Mouse (Mus musculus) intestine, embryonic 14.5 days (tissue): ENCODE data around the gene Ciao2b. TPM values are rescaled to one million over a fixed set of nuclear protein-coding genes. Genes with fewer than 3 reads are reported as not detected.

Experiments
- ATAC-seq: fragments of 200-750 bp; cut with Nextera tagmentation; replicated peaks from 2 replicates; pipeline ENCODE4 v1.8.0; 2017; ENCODE audit warnings: low read depth, moderate number of reproducible peaks, moderate TSS enrichment, moderate library complexity; ENCODE audit not compliant: low FRiP score, low TSS enrichment
- DNase-seq: peaks from one replicate; pipeline ENCODE4 v3.0.0-alpha.2; 2018; ENCODE audit warnings: low spot score
- H3K27ac ChIP-seq: fragments of 300-500 bp; sonication (generic); 2 replicates; pipeline ENCODE4 v1.5.1; 2014; ENCODE audit warnings: low read depth, mild to moderate bottlenecking, control low read depth
- H3K27me3 ChIP-seq: fragments of 300-500 bp; sonication (generic); replicated peaks from 2 replicates; pipeline ENCODE4 v1.6.1; 2014; ENCODE audit warnings: low read length, control low read depth; ENCODE audit not compliant: control insufficient read depth, insufficient read depth
- H3K36me3 ChIP-seq: fragments of 300-500 bp; sonication (generic); 2 replicates; pipeline ENCODE4 v1.6.1; 2014; ENCODE audit warnings: low read length, control low read depth; ENCODE audit not compliant: control insufficient read depth, insufficient read depth
- H3K4me1 ChIP-seq: fragments of 300-500 bp; sonication (generic); replicated peaks from 2 replicates; pipeline ENCODE4 v1.6.1; 2014; ENCODE audit warnings: low read length, control low read depth, mixed read lengths; ENCODE audit not compliant: control insufficient read depth, insufficient read depth
- H3K4me2 ChIP-seq: fragments of 300-500 bp; sonication (generic); 2 replicates; pipeline ENCODE4 v1.6.1; 2014; ENCODE audit warnings: low read length
- H3K4me3 ChIP-seq: fragments of 300-500 bp; sonication (generic); 2 replicates; pipeline ENCODE4 v1.5.1; 2014; ENCODE audit warnings: low read depth, low read length, control low read depth, mixed read lengths
- H3K9ac ChIP-seq: fragments of 300-500 bp; sonication (generic); 2 replicates; pipeline ENCODE4 v1.6.1; 2014; ENCODE audit warnings: mild to moderate bottlenecking, low read length
- H3K9me3 ChIP-seq: fragments of 300-500 bp; sonication (generic); 2 replicates; pipeline ENCODE4 v1.6.1; 2016; ENCODE audit warnings: low read length, control low read depth; ENCODE audit not compliant: control insufficient read depth
- WGBS: fragments of 180-500 bp; shearing (Covaris S2); extraction: QIAGEN DNeasy Blood & Tissue Kit; methylation state at CpG from one replicate; pipeline ENCODE4 v1.1.7; 2014; 5-methylcytosine and 5-hydroxymethylcytosine counted together
- polyA plus RNA-seq: library from polyadenylated mRNA; unstranded; fragments of >200 nt; fragmentation: Nextera tagmentation; extraction: Ambion mirVana; gene quantifications from 2 replicates; pipeline ENCODE4 v1.2.1, GENCODE M21; 2014

The Ciao2b gene
- polyA plus RNA-seq, 1 experiment from 2014 or later: 92.2 TPM

GRCm38 (mm10) chr8:104595773-104596536, 45.8 kb downstream of the Ciao2b start:
- no peak for ATAC-seq
- peak; percentile 1 for DNase-seq
- Histone ChIP-seq H3K36me3 (peaks cover 27% of the 10 kb centered on the region), H3K27ac (no peak overlapping the region), H3K9ac (no peak overlapping the region), H3K4me3 (no peak overlapping the region), H3K27me3 (0 out of 2 replicates have a peak, but pooled peaks cover 5% of the 10 kb centered on the region), H3K4me2 (no peak overlapping the region), H3K4me1 (peaks cover 16% of the 10 kb centered on the region), H3K9me3 (no peaks in the 10 kb centered on the region)
- 88% methylated on average over 21 of the region's 21 CpGs for WGBS

- Histone ChIP-seq H3K4me1 (peaks cover 16% of the 10 kb centered on the region), H3K27me3 (no peaks in the 10 kb centered on the region), H3K27ac (no peak overlapping the region), H3K4me2 (no peak overlapping the region), H3K4me3 (no peak overlapping the region), H3K9ac (no peak overlapping the region), H3K36me3 (peaks cover 27% of the 10 kb centered on the region), H3K9me3 (no peaks in the 10 kb centered on the region)
- no peak for ATAC-seq
- DNase-seq: no peak
- WGBS: 95% methylated on average over 19 of the region's 19 CpGs
Measured at GRCm38 (mm10) chr8:104594611-104595362, 47.0 kb downstream of the Ciao2b start.

- Histone ChIP-seq H3K4me2 (no peak overlapping the region), H3K36me3 (peaks cover 27% of the 10 kb centered on the region), H3K9me3 (no peaks in the 10 kb centered on the region), H3K27me3 (no peaks in the 10 kb centered on the region), H3K4me3 (no peak overlapping the region), H3K9ac (no peak overlapping the region), H3K27ac (no peak overlapping the region), H3K4me1 (peaks cover 13% of the 10 kb centered on the region)
- DNase-seq (no peak), ATAC-seq (no peak)
- WGBS: 93% methylated on average over 31 of the region's 31 CpGs
Measured at GRCm38 (mm10) chr8:104593536-104594325, 48.0 kb downstream of the Ciao2b start.

GRCm38 (mm10) chr8:104592566-104592965, 49.2 kb downstream of the Ciao2b start:
- Histone ChIP-seq H3K4me3 (no peak overlapping the region), H3K27me3 (no peaks in the 10 kb centered on the region), H3K9ac (no peak overlapping the region), H3K4me1 (peaks cover 11% of the 10 kb centered on the region), H3K36me3 (peaks cover 27% of the 10 kb centered on the region), H3K9me3 (no peaks in the 10 kb centered on the region), H3K27ac (no peak overlapping the region), H3K4me2 (peak overlapping the region; percentile 71)
- no peak for DNase-seq
- WGBS: 67% methylated on average over 6 of the region's 6 CpGs
- no peak for ATAC-seq

GRCm38 (mm10) chr8:104591856-104592255, 49.9 kb downstream of the Ciao2b start:
- DNase-seq: no peak
- Histone ChIP-seq H3K27me3 (no peaks in the 10 kb centered on the region), H3K27ac (peak overlapping the region; percentile 64; the same call in 1 of the 2 replicates), H3K36me3 (peaks cover 27% of the 10 kb centered on the region), H3K4me3 (peak overlapping the region; percentile 65), H3K9me3 (no peaks in the 10 kb centered on the region), H3K9ac (peak overlapping the region; percentile 65), H3K4me2 (peak overlapping the region; percentile 71), H3K4me1 (peaks cover 7% of the 10 kb centered on the region; the same call in 1 of the 2 replicates)
- WGBS: 2% methylated on average over 9 of the region's 9 CpGs
- peak; percentile 3; the same call in 1 of the 2 replicates for ATAC-seq

- ATAC-seq (peak; percentile 99), DNase-seq (peak; percentile 95)
- under 1% methylated on average over 42 of the region's 44 CpGs for WGBS
- Histone ChIP-seq H3K27ac (peak within 1 kb of the TSS; percentile 64; the same call in 1 of the 2 replicates), H3K27me3 (no peaks in the 10 kb centered on the region), H3K4me2 (peak within 1 kb of the TSS; percentile 71), H3K4me3 (peak within 1 kb of the TSS; percentile 65), H3K4me1 (peaks cover 7% of the 10 kb centered on the region; the same call in 1 of the 2 replicates), H3K9ac (peak within 1 kb of the TSS; percentile 65), H3K9me3 (no peaks in the 10 kb centered on the region), H3K36me3 (peaks cover 27% of the 10 kb centered on the region)
Measured at GRCm38 (mm10) chr8:104591133-104591834, 50.5 kb downstream of the Ciao2b start, which contains the start of gene Pdp2. Pdp2 (plus strand) TSS chr8:104591451.

GRCm38 (mm10) chr8:104590284-104590683, 51.5 kb downstream of the Ciao2b start:
- H3K27me3 ChIP-seq: no peaks in the 10 kb centered on the region
- DNase-seq: no peak
- H3K4me1 ChIP-seq: peaks cover 7% of the 10 kb centered on the region; the same call in 1 of the 2 replicates
- H3K4me3 ChIP-seq: no peak overlapping the region
- no peak overlapping the region for H3K4me2 ChIP-seq
- H3K27ac ChIP-seq: no peak overlapping the region
- H3K9ac ChIP-seq: no peak overlapping the region
- H3K9me3 ChIP-seq: no peaks in the 10 kb centered on the region
- peaks cover 17% of the 10 kb centered on the region for H3K36me3 ChIP-seq
- WGBS: 90% methylated on average over 3 of the region's 3 CpGs
- ATAC-seq: no peak
